Mouse (Mus musculus): Measurements from ENCODE around the gene Kctd12.

Kctd12 gene

GRCm38 (mm10) chr14:102982627-102983540 is at the start of gene Kctd12:
Kctd12 (minus strand) TSS chr14:102982637.
- DNase-seq (ENCODE audit: low spot score in 2 of 2), result peak; percentile 53 to 54

- no peak for DNase-seq (ENCODE audit: low spot score in 2 of 2)
Measured at GRCm38 (mm10) chr14:103029203-103029602, 46.8 kb upstream of the Kctd12 start.

- DNase-seq (ENCODE audit: low spot score in 2 of 2), result no peak
Measured at GRCm38 (mm10) chr14:103020046-103020445, 37.6 kb upstream of the Kctd12 start.

- DNase-seq (ENCODE audit: low spot score in 2 of 2), result no peak
Measured at GRCm38 (mm10) chr14:103017009-103017408, 34.6 kb upstream of the Kctd12 start.

- peak; percentile 21 to 52 for DNase-seq (ENCODE audit: low spot score in 2 of 2)
Measured at GRCm38 (mm10) chr14:103012563-103013150, 30.2 kb upstream of the Kctd12 start.

- peak in 1 of 2 experiments; percentile 18 for DNase-seq (ENCODE audit: low spot score in 2 of 2)
Measured at GRCm38 (mm10) chr14:103011782-103012181, 29.3 kb upstream of the Kctd12 start.

- DNase-seq (ENCODE audit: low spot score in 2 of 2), result no peak
Measured at GRCm38 (mm10) chr14:103007737-103008136, 25.3 kb upstream of the Kctd12 start.

GRCm38 (mm10) chr14:102994662-102995561 is 12.5 kb upstream of the Kctd12 start:
- DNase-seq (ENCODE audit: low spot score in 2 of 2), result peak; percentile 20 to 67

- DNase-seq (ENCODE audit: low spot score in 2 of 2), result no peak
Measured at GRCm38 (mm10) chr14:102990765-102991164, 8.3 kb upstream of the Kctd12 start.

GRCm38 (mm10) chr14:102989866-102990265 is 7.4 kb upstream of the Kctd12 start:
- no peak for DNase-seq (ENCODE audit: low spot score in 2 of 2)

GRCm38 (mm10) chr14:102989254-102989653 is 6.8 kb upstream of the Kctd12 start:
- DNase-seq (ENCODE audit: low spot score in 2 of 2), result no peak

GRCm38 (mm10) chr14:102987626-102988025 is 5.2 kb upstream of the Kctd12 start:
- no peak for DNase-seq (ENCODE audit: low spot score in 2 of 2)

- DNase-seq (ENCODE audit: low spot score in 2 of 2), result no peak
Measured at GRCm38 (mm10) chr14:102983686-102984085, 1.2 kb upstream of the Kctd12 start.

- peak; percentile 12 to 31 for DNase-seq (ENCODE audit: low spot score in 2 of 2)
Measured at GRCm38 (mm10) chr14:102982016-102982626, 316 bp downstream of the Kctd12 start.

- DNase-seq (ENCODE audit: low spot score in 2 of 2), result peak; percentile 19 to 31
Measured at GRCm38 (mm10) chr14:102981441-102982015, 909 bp downstream of the Kctd12 start.

- DNase-seq (ENCODE audit: low spot score in 2 of 2), result no peak
Measured at GRCm38 (mm10) chr14:102980986-102981385, 1.5 kb downstream of the Kctd12 start.

GRCm38 (mm10) chr14:102980481-102980880 is 2.0 kb downstream of the Kctd12 start:
- peak; percentile 10 to 25 for DNase-seq (ENCODE audit: low spot score in 2 of 2)

- DNase-seq (ENCODE audit: low spot score in 2 of 2), result no peak
Measured at GRCm38 (mm10) chr14:102979831-102980230, 2.6 kb downstream of the Kctd12 start.

- DNase-seq (ENCODE audit: low spot score in 2 of 2), result no peak
Measured at GRCm38 (mm10) chr14:102975865-102976264, 6.6 kb downstream of the Kctd12 start.

- DNase-seq (ENCODE audit: low spot score in 2 of 2), result no peak
Measured at GRCm38 (mm10) chr14:102968824-102969223, 13.6 kb downstream of the Kctd12 start.

- no peak for DNase-seq (ENCODE audit: low spot score in 2 of 2)
Measured at GRCm38 (mm10) chr14:102966241-102966640, 16.2 kb downstream of the Kctd12 start.
